Mouse (Mus musculus) embryo, embryonic 10.5 days (tissue): ENCODE measurements at regions not wholly inside any gene's neighbourhood (a gene's known extent, or its start where the extent isn't known, plus 50 kb on each side); places are given as distances from the start of the nearest gene placed in this dataset.
A peak's percentile ranks its signal among the peaks of the same experiment; 100 is the strongest.

Experiments used
- DNase-seq: peaks from one replicate; pipeline ENCODE4 v3.0.0-alpha.2; 2015; ENCODE audit warnings: low spot score

- DNase-seq: no peak
These were observed 113.1 kb downstream of the Cd55b start for GRCm38 (mm10) chr1:130309746-130310145.

GRCm38 (mm10) chr1:130301828-130302386 is 120.9 kb downstream of the Cd55b start:
- DNase-seq: no peak

GRCm38 (mm10) chr1:130300065-130300815 is 122.6 kb downstream of the Cd55b start:
- peak; percentile 88 for DNase-seq

DNA sequence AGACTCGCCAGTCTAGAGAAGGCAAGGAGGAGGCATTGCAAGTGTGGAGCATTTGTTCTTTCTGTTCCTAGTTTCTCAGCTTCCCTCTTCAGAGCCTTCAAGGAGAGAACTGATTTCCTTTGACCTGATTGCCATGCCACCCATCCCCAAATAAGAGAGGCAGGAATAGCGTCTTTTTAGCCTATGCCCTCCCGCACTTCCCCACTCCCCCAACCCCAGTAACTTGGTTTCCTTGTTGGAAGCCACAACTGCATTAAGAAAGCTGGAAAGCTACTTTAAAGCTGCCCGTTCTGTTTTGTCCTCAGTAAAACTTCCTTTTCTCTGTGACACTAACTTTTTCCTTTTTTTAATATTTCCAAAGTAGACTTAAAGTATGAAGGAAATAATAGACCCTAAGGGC is 123.2 kb downstream of the Cd55b start:
- peak; percentile 42 for DNase-seq

DNA sequence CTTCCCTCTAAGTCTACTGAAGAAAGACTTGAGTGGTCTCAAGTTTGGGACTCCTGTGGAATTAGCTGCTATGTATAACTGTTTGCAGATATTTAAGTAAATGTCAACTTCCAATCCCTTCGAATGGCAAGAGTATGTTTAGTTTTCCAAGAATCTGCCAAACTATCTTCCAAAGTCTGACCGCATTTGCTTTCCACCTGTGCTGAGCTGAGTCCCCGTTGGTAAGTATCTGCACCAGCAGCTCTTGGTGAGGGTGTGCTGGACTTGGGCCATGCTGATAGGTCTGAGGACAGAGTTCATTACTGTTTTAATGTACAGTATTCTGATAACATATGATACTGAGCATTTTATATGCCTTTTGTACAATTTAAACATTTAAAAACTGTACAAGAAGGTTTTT is 123.7 kb downstream of the Cd55b start:
- DNase-seq: no peak

DNA sequence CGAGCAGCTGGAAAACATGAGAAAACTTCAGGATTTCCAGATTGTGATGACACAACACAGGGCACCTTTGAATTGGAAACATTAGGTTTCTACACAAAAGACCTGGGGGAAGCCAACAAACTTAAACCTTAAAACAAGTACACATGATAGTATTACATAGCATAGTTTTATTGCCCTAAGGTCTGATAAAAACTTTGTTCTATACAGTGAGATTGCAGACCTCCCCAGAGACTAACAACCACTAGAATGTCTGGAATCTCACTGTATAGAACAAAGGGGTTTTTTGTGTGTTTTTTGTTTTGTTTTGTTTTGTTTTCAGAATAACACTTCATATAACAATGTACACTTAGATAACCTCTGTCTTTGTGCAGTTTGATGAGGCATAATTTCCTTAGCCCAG is 124.2 kb downstream of the Cd55b start:
- DNase-seq: no peak

DNA sequence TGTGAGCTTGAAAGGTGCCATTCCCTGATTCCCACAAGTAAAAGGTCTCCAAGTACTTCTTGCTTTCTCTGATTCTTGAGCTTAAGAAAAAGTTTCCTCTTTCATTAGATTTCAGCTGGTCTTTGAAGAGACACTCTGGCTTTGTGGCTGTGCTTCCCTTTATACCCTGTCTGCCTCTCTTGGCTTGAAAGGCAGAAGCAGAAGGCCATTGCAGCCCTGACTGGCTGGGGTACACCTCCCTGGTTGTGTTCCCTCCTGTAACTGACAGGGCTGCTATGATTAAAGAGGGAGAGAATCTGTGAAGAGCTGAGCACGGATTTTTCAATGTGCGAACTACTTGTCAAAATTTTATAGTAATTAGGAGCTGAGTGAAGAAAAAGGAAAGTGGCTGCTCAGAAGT is 125.3 kb downstream of the Cd55b start:
- DNase-seq: no peak

DNA sequence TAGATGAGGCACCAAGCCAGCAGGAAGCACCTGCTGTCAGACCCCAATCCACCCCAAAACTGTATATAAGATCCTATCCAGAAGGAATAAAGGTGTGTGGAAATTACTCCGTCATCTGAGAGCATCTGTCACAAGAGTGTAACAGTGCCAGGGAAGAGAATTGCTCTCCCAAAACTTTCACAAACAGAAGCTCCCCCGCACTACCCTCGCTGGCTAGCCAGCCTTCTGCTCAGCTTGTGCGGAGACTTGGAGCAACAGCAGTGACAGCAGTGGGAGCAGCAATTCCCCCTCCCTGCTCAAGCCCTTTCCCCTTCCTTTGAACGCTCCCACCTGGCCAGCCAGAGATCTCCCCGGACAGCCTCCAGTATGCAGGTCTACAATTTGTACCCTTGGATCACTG is 136.9 kb downstream of the Cd55b start:
- DNase-seq: no peak

- no peak for DNase-seq
These were observed 140.7 kb downstream of the Cd55b start for GRCm38 (mm10) chr1:130282153-130282552.

DNA sequence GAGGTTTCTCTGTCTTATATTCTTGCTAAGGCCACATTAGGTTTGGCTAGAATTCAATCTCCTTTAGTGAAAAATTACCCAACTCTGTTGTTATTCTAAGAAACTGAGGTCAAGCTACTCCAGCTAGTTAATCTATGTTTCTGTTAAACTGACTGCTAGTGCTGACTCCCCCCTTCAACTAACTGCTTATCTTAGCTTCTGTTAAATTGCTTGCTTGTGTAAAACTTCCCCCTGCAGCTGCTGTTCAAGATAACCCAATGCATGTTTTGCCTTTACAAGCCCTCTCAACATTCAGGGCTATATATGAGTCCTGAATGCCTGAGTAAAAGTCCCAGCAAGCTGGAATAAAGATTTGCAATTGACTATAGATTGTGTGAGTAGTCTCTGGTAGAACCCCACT is 143.6 kb downstream of the Cd55b start:
- DNase-seq: no peak

GRCm38 (mm10) chr1:130278000-130278536 is 144.7 kb downstream of the Cd55b start:
- DNase-seq: no peak

- DNase-seq: no peak
These were observed 145.9 kb downstream of the Cd55b start for GRCm38 (mm10) chr1:130276885-130277284.

DNA sequence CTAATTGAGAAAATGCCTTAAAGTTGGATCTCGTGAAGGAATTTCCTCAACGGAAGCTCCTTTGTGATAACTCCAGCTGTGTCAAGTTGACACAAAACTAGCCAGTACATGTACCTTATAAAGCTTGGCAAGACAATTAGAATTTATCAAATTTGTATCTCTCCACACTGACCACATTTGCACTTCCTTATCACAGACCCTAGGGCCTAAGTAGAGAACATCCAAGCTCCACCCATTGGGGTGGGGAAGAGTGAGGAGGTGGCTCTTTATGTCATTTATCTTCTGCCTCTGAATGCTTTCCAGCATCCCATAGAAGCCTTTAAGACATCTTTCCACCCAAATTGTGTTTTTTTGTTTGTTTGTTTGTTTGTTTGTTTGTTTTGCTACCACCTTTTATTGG is 146.8 kb downstream of the Cd55b start:
- no peak for DNase-seq

GRCm38 (mm10) chr1:130274470-130274869 is 148.3 kb downstream of the Cd55b start:
- peak; percentile 56 for DNase-seq

GRCm38 (mm10) chr1:130270457-130270856 is 152.4 kb downstream of the Cd55b start:
- no peak for DNase-seq
